Mouse (Mus musculus) lung, postnatal 25 days (tissue): Measurements from ENCODE around the gene Mon1a.
A peak's percentile ranks its signal among the peaks of the same experiment; 100 is the strongest.

ENCODE experiments used
- DNase-seq: peaks from one replicate; pipeline ENCODE4 v3.0.0; 2022; ENCODE audit warnings: low spot score

Mon1a gene

DNA sequence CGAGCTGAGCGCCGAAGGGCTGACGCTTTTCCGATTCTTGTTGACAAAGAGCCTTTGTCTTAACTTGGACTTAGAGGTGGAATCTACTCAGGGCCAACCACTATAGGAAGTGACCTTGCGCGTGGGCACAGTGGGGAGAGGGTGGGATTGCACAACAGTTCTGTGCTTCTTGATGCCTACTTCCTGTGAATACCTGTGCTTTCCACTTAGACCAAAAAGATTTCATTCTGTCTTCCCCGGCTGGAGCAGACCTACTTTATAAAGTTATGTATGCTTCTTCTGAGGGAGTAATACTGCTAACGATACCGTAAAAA lies 61.9 kb downstream of the Mon1a start, which contains the start of gene Traip:
Traip (plus strand) TSS at position 215 of the 314 bp plus-strand sequence.
- DNase-seq, result no peak

DNA sequence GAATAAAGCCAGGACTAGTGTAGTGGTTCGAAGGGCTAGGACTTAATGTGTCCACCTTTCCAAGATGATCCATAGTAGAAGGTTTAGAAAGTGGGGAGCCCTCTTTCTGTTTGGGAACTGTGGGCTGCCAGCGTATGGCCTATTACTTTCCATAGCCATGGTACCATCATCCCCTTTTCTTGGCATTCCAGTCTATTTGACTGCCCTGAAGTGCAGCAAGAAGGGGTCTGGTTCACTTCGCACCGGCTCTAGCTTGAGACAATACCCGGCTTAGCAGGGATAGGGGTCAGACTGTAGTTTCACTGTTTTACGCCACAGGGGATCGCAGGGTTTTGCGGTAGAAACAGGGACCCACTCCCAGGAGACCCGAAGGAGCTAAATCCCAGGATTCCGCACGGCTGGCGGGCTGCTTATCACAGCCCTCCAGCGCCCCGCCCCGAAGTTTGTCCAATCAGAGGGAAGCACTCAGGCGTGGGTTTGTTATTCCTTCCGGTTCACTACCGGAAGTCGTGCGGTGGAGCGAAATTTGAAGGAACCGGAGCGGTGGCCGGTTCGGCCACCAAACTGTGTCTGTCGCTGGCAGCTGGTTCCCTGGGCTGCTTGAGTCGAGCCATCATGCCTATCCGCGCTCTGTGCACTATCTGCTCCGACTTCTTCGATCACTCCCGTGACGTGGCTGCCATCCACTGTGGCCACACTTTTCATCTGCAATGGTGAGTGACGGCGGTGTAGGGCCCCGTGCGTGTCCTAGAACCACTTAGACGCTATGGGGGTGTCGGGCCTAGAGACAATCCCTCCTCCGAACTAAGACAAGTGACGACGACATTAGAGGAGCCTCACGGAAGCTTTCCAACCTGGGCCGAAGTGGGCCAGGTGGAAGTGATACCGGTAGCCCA lies 62.8 kb downstream of the Mon1a start:
- peak; percentile 93 for DNase-seq
